Mouse (Mus musculus) kidney, adult 8-10 months (tissue): ENCODE data around the gene Fgfr1op.
"Not testable (repeated sequence)": the region's sequence is repeated elsewhere in the genome, so short reads cannot be mapped to it uniquely, and the experiment has no call there.

ENCODE experiments used
- DNase-seq, 2 experiments: peaks; one replicate each; pipeline ENCODE4 v3.0.0; 2022

Fgfr1op gene

GRCm38 (mm10) chr17:8164701-8165607 is at the start of gene Fgfr1op:
Gene Fgfr1op, plus strand, starts transcription at chr17:8165501.
- DNase-seq = peak; percentile 69 to 71

GRCm38 (mm10) chr17:8116378-8116777 is 48.9 kb upstream of the Fgfr1op start:
- peak in 1 of 2 experiments; percentile 19 for DNase-seq

DNA sequence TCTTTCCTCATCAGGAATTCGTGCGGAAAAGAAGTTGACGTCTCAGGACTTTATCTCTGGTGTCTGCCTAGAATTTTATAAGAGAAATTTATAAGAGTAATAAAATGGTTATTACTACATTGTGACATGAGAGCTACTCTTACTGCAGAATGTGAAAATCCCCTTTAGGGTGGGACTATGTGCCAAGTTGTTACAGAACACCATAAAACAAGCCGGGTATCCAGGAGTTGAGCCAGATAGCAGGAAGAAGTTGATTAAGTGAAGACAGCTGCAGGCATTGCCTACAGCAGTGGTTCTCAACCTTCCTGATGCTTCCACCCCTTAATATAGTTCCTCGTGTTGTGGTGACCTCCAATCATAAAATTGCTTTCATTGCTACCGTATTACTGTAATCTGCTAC is 48.4 kb upstream of the Fgfr1op start:
- not testable (repeated sequence) for DNase-seq

DNA sequence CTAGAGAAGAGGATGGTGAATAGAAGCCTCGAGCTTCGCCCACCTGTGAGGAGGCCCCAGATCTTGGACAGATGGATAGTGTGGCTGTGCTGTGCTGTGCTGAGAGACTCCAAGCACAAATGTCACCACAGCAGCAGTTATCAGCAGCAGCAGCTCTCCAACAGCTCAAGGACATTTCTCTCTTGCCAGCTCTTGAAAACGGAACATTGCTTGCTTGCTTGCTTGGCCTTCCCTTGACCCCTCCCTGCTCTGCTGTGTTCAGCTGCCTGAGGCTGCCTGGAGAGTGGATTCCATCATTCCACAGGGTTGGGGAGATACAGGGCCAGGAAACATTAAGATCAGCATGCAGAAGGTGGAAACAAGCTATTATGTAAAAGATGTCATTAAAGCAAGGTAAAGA is 42.3 kb upstream of the Fgfr1op start:
- not testable (repeated sequence) for DNase-seq

DNA sequence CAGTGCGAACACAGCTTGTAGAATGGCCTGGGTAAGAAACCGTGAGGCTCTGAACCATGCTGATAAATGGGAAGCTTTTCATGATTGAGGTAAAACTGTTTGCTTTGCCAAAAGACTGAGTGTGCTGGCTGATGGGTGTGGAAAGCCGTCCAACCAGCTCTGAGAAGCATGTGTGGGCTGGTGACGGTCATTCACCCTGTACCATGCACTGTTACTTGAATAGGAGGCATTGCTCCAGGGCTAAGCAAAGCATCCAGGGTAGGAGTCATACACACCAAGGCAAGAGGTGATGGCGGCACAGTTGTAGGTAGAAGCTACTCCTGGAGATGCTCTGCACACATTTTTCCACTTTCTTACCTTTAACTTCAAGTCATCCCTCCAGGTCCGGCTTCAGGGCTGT is 40.7 kb upstream of the Fgfr1op start:
- DNase-seq = not testable (repeated sequence)

GRCm38 (mm10) chr17:8128326-8128993 is 36.8 kb upstream of the Fgfr1op start:
- DNase-seq = not testable (repeated sequence)

GRCm38 (mm10) chr17:8129578-8129977 is 35.7 kb upstream of the Fgfr1op start:
- DNase-seq = not testable (repeated sequence)

DNA sequence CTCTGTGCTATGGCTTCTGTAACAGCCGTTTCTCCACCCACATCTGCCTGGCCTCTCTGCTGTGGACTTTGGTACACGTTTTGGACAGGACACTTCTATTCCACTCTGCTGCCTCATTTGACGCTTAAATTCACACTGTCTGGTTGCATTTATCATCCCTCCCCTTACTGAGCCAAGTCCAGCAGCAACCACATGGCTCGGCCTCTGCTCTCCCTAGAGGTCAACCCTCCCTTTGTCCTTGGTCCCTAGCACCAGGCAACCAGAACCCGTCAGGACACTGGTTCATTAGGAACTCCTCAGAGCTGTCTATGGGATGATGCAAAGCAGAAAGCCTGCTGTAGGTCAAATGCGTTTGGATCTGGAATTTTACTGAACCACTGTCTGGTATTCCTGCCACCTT is 34.5 kb upstream of the Fgfr1op start:
- not testable (repeated sequence) for DNase-seq

- not testable (repeated sequence) for DNase-seq
Measured at GRCm38 (mm10) chr17:8138116-8138515, 27.2 kb upstream of the Fgfr1op start.

- DNase-seq = not testable (repeated sequence)
Measured at GRCm38 (mm10) chr17:8140210-8140609, 25.1 kb upstream of the Fgfr1op start.

- DNase-seq = peak; percentile 60 to 81
Measured at GRCm38 (mm10) chr17:8143802-8144673, 21.3 kb upstream of the Fgfr1op start.

DNA sequence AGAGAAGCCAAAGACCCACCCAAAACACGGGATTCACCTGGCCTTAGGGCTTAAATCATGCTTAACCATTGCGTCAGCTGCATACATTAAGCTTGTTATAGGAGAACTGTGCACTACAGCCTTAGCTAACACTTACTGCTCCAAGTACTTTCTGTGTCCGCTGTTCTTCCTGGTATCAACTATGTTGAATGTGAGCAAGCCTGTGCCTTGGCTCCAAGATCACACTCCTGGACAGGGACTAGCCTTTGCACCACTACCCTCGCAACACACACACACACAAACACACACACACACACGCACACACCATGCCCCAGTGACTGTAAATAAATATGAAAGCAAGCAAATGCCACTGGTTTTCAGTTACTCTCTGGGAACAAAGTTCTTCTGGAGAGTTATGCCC is 18.4 kb upstream of the Fgfr1op start:
- not testable (repeated sequence) for DNase-seq

DNA sequence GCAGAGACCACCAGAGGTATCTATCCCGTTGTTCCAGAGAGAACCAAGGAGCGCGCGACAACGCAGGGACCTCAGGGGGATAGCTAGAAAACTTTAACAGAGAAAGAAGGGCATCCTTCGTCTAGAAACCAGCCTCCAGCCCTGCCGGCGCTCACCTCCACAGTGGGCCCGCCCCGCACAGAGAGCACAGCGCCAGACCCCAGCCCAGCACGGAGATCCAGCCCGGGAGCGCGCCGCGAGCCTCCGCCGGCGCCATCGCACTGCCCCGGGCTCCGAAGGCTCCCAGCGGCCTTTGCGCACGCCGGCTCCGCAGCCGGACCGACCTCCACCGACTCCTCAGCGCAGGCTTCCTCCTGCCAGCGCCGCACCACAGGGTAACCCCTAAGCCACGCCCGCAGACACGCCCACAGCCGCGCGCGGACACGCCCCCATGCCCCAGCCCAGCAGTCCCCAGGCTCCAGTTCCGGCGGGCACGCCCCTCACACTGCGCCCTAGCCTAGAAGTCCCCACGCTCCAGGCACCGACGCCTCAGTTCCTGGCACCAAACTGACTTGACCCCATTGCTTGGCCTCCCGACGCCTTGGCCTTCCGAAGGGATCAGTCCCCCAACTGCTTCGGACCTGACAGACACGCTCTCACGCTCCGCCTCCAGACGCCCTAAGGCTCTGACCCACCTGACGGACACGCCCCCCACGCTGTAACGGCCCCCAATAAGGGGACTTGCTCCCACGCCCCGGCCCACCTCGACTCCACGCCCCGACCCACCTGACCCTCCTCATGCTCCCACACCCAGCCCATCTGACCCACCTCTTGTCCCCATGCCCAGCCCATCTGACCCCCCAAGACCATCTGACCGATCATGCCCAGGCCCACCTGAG is 17.6 kb upstream of the Fgfr1op start, which contains the start of the genes Gm49673 and Rnaset2a:
Gene Gm49673 (minus strand): TSS at position 350 of the 878 bp plus-strand sequence.
Gene Rnaset2a (minus strand): TSS at position 659 of the 878 bp plus-strand sequence.
- peak in 1 of 2 experiments; percentile 51 for DNase-seq

DNA sequence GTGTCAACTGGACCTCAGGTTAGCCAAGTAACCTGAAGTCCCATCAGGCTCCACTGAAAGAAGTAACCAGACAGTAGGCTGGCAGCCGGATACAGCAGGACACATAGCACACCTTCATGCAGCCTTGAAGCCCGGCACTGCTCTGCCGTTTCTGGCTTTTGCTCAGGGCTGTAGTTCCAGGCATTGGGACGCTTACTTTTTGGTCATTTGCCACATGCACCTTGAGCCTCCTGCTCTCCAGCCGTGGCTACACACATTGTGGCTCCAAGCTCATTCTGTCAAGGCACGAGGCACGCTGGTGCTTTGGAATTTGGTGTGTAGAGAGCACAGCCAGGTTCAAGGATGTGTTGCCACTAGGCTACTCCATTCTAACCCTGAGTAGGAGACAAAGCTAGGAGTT is 10.3 kb upstream of the Fgfr1op start:
- peak in 1 of 2 experiments; percentile 47 for DNase-seq

DNA sequence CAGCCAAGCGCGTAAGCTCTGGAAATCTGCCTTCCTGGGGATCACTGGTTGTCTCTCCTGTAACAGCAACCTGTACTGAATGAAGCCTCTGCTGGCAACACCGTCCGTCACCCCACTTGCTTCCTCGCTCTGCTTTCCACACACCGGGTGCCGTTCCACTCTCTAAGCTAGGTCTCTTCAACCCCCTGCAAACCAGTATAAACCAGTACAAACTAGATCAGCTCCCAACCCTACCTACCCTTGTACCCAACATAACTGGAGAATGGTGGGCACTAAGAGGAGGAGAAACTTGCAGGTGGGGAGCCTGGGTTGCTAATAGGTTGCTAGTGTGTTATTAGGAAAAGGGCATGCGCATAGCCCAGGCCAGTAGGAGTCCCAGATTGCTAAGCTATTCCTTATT is 9.3 kb upstream of the Fgfr1op start:
- DNase-seq = not testable (repeated sequence)

- DNase-seq = not testable (repeated sequence)
Measured at GRCm38 (mm10) chr17:8158627-8159026, 6.7 kb upstream of the Fgfr1op start.

DNA sequence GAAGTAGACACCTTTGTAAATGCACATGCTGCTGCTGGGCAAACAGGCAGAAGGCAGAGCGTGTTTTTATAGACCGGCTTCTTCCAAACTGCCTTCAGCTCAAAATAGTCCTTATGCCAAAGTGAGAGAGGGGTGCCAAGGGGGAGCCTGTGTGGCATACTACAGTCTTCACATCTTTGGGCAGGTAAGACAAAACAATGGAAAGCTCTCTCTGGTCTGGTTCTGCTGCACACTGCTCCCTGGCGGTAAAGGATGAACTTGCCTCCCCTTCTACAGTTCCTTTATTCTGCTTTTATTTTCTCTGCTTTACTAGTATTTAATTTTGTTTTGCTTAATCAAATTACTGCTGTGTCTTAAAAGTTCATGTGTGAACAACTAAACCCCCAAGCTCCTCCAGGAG is 4.3 kb upstream of the Fgfr1op start:
- DNase-seq = peak in 1 of 2 experiments; percentile 63

DNA sequence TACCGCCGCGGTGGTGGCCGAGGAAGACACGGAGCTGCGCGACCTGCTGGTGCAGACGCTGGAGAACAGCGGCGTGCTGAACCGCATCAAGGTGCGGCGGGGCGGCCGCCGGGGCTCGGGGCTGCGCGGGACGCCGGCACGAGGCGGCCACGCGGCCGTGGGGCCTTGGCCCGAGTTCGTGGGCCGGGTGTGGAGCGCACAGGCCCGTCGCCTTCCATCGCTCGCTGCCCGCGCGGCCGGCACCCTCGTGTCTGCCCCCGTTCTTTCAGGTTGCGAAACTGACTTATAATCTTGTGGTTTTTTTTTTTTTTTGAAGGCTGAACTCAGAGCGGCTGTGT is 276 bp downstream of the Fgfr1op start:
- DNase-seq = peak in 1 of 2 experiments; percentile 18

GRCm38 (mm10) chr17:8165977-8166376 is 676 bp downstream of the Fgfr1op start:
- DNase-seq = peak in 1 of 2 experiments; percentile 21

DNA sequence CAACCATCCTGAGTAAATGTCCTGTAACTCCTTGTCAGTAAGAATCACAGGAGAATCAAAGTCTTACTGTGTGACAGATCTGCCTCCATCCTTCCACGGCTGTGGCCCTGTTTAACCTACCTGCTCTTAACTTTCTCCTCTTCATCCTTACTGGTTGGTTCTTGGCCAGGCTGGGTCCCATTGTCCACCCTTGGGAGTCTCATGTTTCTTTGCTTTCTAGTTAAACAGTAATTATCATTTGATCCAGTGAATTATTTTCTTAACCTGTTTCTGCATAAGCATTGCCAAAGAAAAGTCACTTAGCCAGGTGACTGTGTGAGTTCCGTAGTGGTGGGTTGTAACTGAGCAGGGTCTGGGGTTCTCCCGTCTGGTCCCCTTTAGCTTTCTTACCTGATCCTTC is 1.2 kb downstream of the Fgfr1op start:
- peak; percentile 29 to 48 for DNase-seq

GRCm38 (mm10) chr17:8167436-8167835 is 2.1 kb downstream of the Fgfr1op start:
- DNase-seq = peak in 1 of 2 experiments; percentile 30

DNA sequence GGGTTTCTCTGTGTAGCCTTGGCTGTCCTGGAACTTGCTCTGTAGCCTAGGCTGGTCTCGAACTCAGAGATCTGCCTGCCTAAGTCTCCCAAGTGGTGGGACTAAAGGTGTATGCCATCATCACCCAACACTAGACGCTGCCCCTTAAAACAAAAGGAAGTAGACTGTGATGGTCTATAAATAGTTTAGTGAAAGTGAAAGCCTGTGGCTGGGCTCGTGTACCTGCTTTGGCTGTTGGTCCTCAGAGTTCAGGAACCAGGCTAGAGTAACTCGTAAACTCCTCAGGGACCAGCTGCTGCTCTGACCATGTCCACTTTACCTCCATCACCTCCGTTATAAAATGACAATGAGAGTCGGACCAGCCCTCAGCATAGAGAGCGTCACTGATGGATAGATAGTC is 5.0 kb downstream of the Fgfr1op start:
- DNase-seq = no peak
